12 mouse cellular contexts compared by ENCODE assay signal in the genomic region with DNA sequence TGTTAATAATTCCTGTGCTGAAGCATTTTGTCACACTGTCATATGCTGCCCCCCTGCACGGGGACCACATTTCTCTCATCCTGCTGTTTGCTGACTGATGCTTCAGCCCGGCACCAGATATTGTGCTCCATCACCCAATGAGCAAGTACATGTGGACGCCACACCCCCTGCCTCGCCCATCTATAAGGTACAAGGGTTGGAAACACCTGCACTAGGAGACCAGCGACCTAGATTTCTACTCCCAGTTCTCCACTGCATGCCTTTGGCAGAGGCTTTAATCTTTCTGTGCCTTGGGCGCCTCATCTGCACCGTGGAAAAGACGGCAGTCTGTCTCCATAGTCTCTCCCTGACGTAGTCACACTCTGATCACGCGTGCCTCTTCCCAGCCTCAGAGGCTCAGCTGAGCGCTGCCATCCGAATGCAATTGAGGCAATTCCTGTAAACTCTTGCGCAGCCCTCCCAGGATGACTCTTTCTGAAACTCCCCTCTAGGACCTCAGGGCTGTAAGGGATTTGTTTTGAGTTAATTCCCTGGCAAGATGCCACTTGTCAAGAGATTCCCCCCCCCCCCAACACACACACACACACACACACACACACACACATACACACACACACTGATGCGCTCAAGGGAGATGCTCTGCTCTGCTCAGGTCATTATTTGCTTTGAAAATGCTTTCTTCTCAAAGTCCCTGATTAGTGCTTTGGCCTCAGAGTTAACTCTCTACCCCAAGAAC. TPM values are rescaled to one million over a fixed set of nuclear protein-coding genes. Genes with fewer than 3 reads are reported as not detected.
DNase-seq lines count a peak whose midpoint lies in the region; ATAC-seq and TF ChIP-seq lines count a peak whose summit lies in the region.
"Had no signal": no experiment of that assay in that cellular context is flagged by ENCODE, and none has a peak within 500 bp of the region (broad histone marks: within the 10 kb centered on the region; RNA-seq: fewer than 3 reads in every experiment).

No protein-coding gene starts in this region.

- peaks cover 6% of the 10 kb centered on the region; the same call in 1 of the 2 replicates for H3K4me1 ChIP-seq in heart, embryonic 16.5 days (ENCODE audit: control insufficient read depth, insufficient read depth, low read length)
- H3K4me1 ChIP-seq in heart, embryonic 11.5 days (ENCODE audit: control insufficient read depth, insufficient read depth, low read length) = peaks cover 2% of the 10 kb centered on the region; the same call in 1 of the 2 replicates
- H3K4me1 ChIP-seq in E14TG2a.4 (replicated peaks; ENCODE audit: low read depth, low read length) = peaks cover 46% of the 10 kb centered on the region
- peaks cover 4% of the 10 kb centered on the region; the same call in 1 of the 2 replicates for H3K4me1 ChIP-seq in intestine, postnatal 0 days (replicated peaks; ENCODE audit: control insufficient read depth, insufficient read depth, low read length)

- ATAC-seq in heart, embryonic 16.5 days (replicated peaks; ENCODE audit: extremely low read depth, insufficient read depth, low FRiP score) = peak; percentile 33
- no peak for ATAC-seq in heart, embryonic 11.5 days (replicated peaks; ENCODE audit: insufficient number of reproducible peaks, low FRiP score, low TSS enrichment)
- peak; percentile 75 for ATAC-seq in intestine, postnatal 0 days
- ATAC-seq in CD4-positive, CD25-positive, alpha-beta regulatory T cell, adult 4 months = no peak

- WGBS in heart, embryonic 16.5 days = 51% methylated on average over 15 of the region's 15 CpGs
- 61% methylated on average over 15 of the region's 15 CpGs for WGBS in heart, embryonic 11.5 days (ENCODE audit: insufficient replicate concordance)
- 40% methylated on average over 15 of the region's 15 CpGs for WGBS in intestine, postnatal 0 days

- no peaks in the 10 kb centered on the region for H3K36me3 ChIP-seq in heart, embryonic 16.5 days (ENCODE audit: control insufficient read depth, insufficient read depth)
- no peaks in the 10 kb centered on the region for H3K36me3 ChIP-seq in heart, embryonic 11.5 days (ENCODE audit: control insufficient read depth, insufficient read depth, low read length)
- H3K36me3 ChIP-seq in E14TG2a.4 (ENCODE audit: insufficient read depth, low read length) = no peaks in the 10 kb centered on the region
- no peaks in the 10 kb centered on the region for H3K36me3 ChIP-seq in intestine, postnatal 0 days (ENCODE audit: control insufficient read depth, insufficient read depth)
- H3K36me3 ChIP-seq: liver, embryonic 13.5 days had no signal

- H3K9me3 ChIP-seq in heart, embryonic 16.5 days (replicated peaks; ENCODE audit: control insufficient read depth, low read length) = no peaks in the 10 kb centered on the region
- no peaks in the 10 kb centered on the region for H3K9me3 ChIP-seq in heart, embryonic 11.5 days (replicated peaks; ENCODE audit: control insufficient read depth, low read length)
- H3K9me3 ChIP-seq in E14TG2a.4 (ENCODE audit: low read length) = peaks cover 4% of the 10 kb centered on the region
- no peaks in the 10 kb centered on the region for H3K9me3 ChIP-seq in intestine, postnatal 0 days (ENCODE audit: control insufficient read depth)
- H3K9me3 ChIP-seq: liver, embryonic 13.5 days had no signal

- no peak for TF ChIP-seq CTCF in E14TG2a.4 (conservative IDR thresholded peaks at IDR 0.05; ENCODE audit: low read length)
- no peak for TF ChIP-seq CTCF in intestine, postnatal 0 days (IDR thresholded peaks at IDR 0.05; ENCODE audit: low read depth)

- H3K4me2 ChIP-seq in heart, embryonic 16.5 days (ENCODE audit: low read depth, low read length) = no peak overlapping the region
- no peak overlapping the region for H3K4me2 ChIP-seq in heart, embryonic 11.5 days
- 0 out of 2 replicates have a peak overlapping the region, but pooled peaks have one; percentile 35 for H3K4me2 ChIP-seq in intestine, postnatal 0 days (replicated peaks; ENCODE audit: low read depth)
- H3K4me2 ChIP-seq: liver, embryonic 13.5 days had no signal

- H3K9ac ChIP-seq in heart, embryonic 16.5 days (ENCODE audit: low read length) = 0 out of 2 replicates have a peak overlapping the region, but pooled peaks have one; percentile 13
- H3K9ac ChIP-seq in heart, embryonic 11.5 days (ENCODE audit: low read depth, low read length) = no peak overlapping the region
- no peak overlapping the region for H3K9ac ChIP-seq in intestine, postnatal 0 days (ENCODE audit: low read depth, low read length)
- H3K9ac ChIP-seq: liver, embryonic 13.5 days had no signal

- DNase-seq in brain, adult 2 months (ENCODE audit: low read depth, low spot score) = peak; percentile 56
- no peak for DNase-seq in kidney, adult 9 months
- DNase-seq in spleen, adult 18-20 months = no peak
- DNase-seq: cerebellum, adult 11-12 months; kidney, adult 8-10 months; liver, embryonic 13.5 days had no signal

- no peaks in the 10 kb centered on the region for H3K27me3 ChIP-seq in heart, embryonic 16.5 days (ENCODE audit: control insufficient read depth, insufficient read depth, low read length)
- no peaks in the 10 kb centered on the region for H3K27me3 ChIP-seq in heart, embryonic 11.5 days (ENCODE audit: control insufficient read depth, insufficient read depth, low read length)
- no peaks in the 10 kb centered on the region for H3K27me3 ChIP-seq in E14TG2a.4 (ENCODE audit: insufficient read depth, low read length)
- H3K27me3 ChIP-seq in intestine, postnatal 0 days (replicated peaks; ENCODE audit: control insufficient read depth, insufficient read depth, low read length) = no peaks in the 10 kb centered on the region
- H3K27me3 ChIP-seq: liver, embryonic 13.5 days had no signal

- no peak overlapping the region; the same call in 1 of the 2 replicates for H3K27ac ChIP-seq in heart, embryonic 16.5 days (ENCODE audit: low read length)
- no peak overlapping the region for H3K27ac ChIP-seq in heart, embryonic 11.5 days (ENCODE audit: low read depth, low read length)
- no peak overlapping the region for H3K27ac ChIP-seq in intestine, postnatal 0 days (ENCODE audit: low read depth, low read length)
- H3K27ac ChIP-seq: liver, embryonic 13.5 days had no signal

- no peak overlapping the region for H3K4me3 ChIP-seq in heart, embryonic 16.5 days (ENCODE audit: low read length)
- no peak overlapping the region for H3K4me3 ChIP-seq in heart, embryonic 11.5 days (ENCODE audit: low read depth, low read length)
- peak overlapping the region; percentile 53 for H3K4me3 ChIP-seq in E14TG2a.4 (replicated peaks; ENCODE audit: low read length)
- H3K4me3 ChIP-seq in intestine, postnatal 0 days (ENCODE audit: low read depth, low read length) = no peak overlapping the region
- H3K4me3 ChIP-seq: liver, embryonic 13.5 days; myocyte had no signal

RNA-seq across cellular contexts. Expression of a gene that starts 43.1 kb away (rescaled TPM):
- polyA plus RNA-seq in heart, embryonic 16.5 days (2015; fragmentation: Nextera tagmentation; extraction: Ambion mirVana) = 403 and 491 TPM in 2 replicates
- 635 and 657 TPM in 2 replicates for polyA plus RNA-seq in heart, embryonic 11.5 days (2014; fragmentation: Nextera tagmentation; extraction: Ambion mirVana)
- polyA plus RNA-seq in intestine, postnatal 0 days (2015; fragmentation: Nextera tagmentation; extraction: Ambion mirVana) = 460 and 474 TPM in 2 replicates
- 100 to 1,000 TPM; 633 to 791 TPM for polyA plus RNA-seq in CD4-positive, CD25-positive, alpha-beta regulatory T cell, adult 4 months (2017; shearing (Covaris generic))

Comparison
In these comparisons a context has a peak if more than half of its experiments do, and no peak if none do; other contexts are left out.
1. ATAC-seq: peak in heart, embryonic 16.5 days (single experiment) and intestine, postnatal 0 days (single experiment); none in heart, embryonic 11.5 days (single experiment) and CD4-positive, CD25-positive, alpha-beta regulatory T cell, adult 4 months (single experiment).